Mouse (Mus musculus) erythroblast, adult 5-6 weeks (primary cell): ENCODE measurements around the gene Mgat1. TPM values are rescaled to one million over a fixed set of nuclear protein-coding genes. Genes with fewer than 3 reads are reported as not detected.

Source experiments
- ATAC-seq: replicated peaks from 2 replicates; pipeline ENCODE4 v1.8.0; 2016; ENCODE audit warnings: moderate number of reproducible peaks, mild to moderate bottlenecking, moderate TSS enrichment, inconsistent platforms; ENCODE audit not compliant: poor library complexity, low FRiP score, severe bottlenecking
- total RNA-seq, 2 experiments: library from RNA; stranded (forward) in 1 of 2; stranded (reverse) in 1 of 2; fragments of 150-400 nt in 1 of 2; fragments of 200-764, 138-1000 nt in 1 of 2; gene quantifications; 2 replicates each; pipeline versions ENCODE4 v1.2.3 to v1.2.4; 2015 to 2017; ENCODE audit warnings: low replicate concordance in 2 of 2

Mgat1 gene
- total RNA-seq, 2 experiments from 2014 or later, result 10.2 to 11.4 TPM

- ATAC-seq, result no peak
Measured at GRCm38 (mm10) chr11:49240310-49240709, 3.7 kb upstream of the Mgat1 start.

- no peak for ATAC-seq
Measured at GRCm38 (mm10) chr11:49240874-49241273, 3.1 kb upstream of the Mgat1 start.

GRCm38 (mm10) chr11:49241471-49241870 lies 2.5 kb upstream of the Mgat1 start:
- no peak for ATAC-seq

DNA sequence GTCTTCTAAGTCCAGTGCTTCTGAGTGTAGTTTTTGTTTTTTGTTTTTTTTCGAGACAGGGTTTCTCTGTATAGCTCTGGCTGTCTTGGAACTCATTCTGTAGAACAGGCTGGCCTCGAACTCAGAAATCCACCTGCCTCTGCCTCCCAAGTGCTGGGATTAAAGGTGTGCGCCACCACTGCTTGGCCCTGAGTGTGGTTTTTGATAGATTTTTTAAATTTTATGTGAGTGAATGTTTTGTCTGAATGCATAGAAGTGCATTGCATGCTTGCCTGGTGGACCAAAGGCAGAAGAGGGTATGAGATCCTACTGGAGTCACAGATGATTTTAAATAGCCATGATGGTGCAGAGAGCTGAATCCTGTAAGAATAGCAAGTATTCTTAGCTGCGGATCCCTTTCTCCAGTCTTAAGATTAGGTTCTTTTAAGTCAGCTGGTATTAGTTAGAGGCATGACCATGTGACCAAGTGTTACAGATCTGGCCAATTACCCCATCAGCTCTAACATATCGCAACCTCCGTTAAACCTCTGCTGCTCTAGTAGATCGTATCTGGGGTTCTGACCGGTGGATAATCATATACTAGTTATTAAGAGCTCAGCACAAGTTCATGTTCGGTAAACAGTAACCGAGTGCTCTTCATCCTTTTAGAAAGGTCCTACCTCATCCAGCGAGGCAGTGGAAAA lies 906 bp upstream of the Mgat1 start:
- ATAC-seq, result peak; percentile 14

- no peak for ATAC-seq
Measured at GRCm38 (mm10) chr11:49244595-49244930, 572 bp downstream of the Mgat1 start.

DNA sequence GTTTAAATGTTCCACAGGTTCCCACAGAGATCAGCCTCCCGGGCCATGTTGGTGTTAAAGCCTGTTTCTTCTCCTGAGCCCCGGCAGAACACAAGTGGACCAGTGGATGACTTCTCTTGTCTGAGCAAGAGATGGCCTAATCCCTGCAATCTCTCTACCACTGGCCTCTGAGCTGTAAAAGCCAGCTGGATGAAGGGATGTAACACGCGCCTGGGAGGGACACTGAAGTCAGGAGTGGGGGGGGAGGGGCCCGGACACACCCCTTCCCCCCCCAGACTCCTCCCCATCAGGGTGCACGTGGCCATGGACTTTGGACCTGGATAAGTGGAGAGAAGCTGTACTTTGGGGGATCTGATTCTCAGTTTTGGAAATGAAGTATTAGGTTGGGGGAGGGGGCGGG lies 1.2 kb downstream of the Mgat1 start:
- ATAC-seq, result no peak

DNA sequence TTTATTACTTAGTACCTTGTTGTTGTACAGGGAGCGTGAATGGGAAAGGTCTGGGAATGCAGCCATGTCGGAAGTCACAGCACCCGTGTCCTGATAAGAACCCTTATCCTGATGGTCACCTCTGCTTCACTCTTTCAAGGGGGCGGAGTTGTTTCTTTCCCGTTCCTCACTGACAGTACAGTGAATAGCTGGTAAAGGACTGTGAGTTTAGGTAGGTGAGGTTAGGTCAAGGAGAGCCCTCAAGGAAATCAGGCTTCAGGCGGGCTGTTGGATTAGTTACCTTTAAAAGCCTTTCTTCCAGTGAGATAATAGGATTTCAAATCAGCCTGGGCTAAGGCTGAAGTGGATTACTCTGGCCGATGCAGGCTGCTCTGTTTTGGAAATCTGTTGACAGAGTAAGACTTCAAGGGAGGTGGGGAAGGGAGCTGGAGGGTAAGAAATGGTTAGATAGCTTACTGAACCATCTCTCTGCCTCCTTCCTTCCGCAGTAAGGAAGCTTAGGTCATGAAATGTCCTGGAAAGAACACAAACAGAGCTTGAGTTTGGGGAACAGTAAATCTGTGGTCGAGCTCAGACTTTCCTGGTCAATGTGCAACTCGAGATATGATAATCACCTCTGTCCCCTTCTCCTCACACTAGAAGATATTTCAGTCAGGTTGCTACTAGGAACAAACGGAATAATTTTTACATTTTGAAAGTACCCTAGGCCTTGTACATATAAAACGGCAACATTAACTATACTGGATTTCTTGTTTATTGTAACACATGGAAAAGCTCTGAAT lies 1.8 kb downstream of the Mgat1 start:
- no peak for ATAC-seq

- no peak for ATAC-seq
Measured at GRCm38 (mm10) chr11:49246523-49246922, 2.5 kb downstream of the Mgat1 start.

DNA sequence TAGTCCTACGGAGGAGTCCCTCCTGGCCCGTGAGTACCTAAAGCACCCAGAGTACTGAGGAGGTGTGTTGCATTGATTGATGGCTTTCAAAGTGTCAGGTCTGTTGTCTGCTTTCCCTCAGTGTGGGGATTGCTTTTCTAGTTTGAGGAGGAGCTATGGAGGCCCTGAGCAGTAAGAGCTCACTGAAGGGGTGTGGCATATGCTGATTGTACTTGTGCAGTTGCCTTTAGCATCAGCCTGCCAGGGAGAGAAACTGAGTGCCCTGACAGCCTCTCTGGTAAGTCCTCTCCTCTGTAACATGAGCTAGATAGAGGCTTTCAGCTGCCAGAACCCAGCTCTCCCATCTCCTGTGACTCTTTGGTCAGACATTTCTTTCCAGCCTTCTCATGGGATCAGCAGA lies 3.3 kb downstream of the Mgat1 start:
- ATAC-seq, result no peak

- no peak for ATAC-seq
Measured at GRCm38 (mm10) chr11:49248226-49248973, 4.4 kb downstream of the Mgat1 start.

- ATAC-seq, result no peak
Measured at GRCm38 (mm10) chr11:49248974-49249700, 5.1 kb downstream of the Mgat1 start.

- peak; percentile 16 for ATAC-seq
Measured at GRCm38 (mm10) chr11:49249811-49250421, 5.9 kb downstream of the Mgat1 start.

GRCm38 (mm10) chr11:49250422-49251379 lies 6.7 kb downstream of the Mgat1 start:
- peak; percentile 83 for ATAC-seq

- ATAC-seq, result 0 out of 2 replicates have a peak, but pooled peaks have one; percentile 1
Measured at GRCm38 (mm10) chr11:49251380-49251761, 7.4 kb downstream of the Mgat1 start.

GRCm38 (mm10) chr11:49252048-49252447 lies 8.1 kb downstream of the Mgat1 start:
- ATAC-seq, result peak; percentile 41

DNA sequence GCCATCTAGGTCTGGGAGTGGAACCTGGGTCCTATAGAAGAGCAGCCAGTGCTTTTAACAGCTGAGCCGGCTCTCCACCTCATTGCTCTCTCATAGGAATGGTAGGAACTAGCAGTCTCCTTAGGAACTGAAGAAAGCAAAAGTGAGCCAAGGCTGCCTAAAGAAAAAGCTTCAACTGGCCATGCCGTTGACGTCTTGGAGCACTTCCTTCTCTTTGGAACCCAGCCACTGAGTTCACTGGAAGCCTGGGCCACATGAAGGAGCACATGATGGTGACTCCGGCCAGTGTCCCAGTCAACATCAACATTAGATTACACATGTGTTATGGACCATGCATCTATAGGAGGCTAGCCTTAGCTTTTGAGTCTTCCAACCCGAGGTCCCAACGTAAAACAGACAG lies 9.0 kb downstream of the Mgat1 start:
- ATAC-seq, result no peak

DNA sequence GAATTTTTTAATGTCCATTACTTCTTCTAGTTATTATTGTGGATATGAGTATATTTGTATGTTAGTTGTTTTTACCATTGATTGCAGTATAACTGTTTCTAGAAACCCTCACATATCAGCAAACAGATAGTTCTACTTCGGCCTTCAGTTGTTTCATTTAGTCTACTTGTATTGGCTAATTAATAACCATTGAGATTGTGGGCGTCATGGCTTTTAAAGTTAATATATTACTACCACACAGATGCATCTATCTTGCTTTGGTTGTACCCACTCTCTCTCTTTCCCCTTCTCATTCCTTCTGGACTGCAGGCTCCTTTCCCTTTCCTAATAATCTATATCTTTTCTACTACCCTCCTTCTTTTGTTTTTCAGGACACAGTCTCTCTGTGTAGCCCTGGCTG lies 15.3 kb downstream of the Mgat1 start:
- no peak for ATAC-seq

GRCm38 (mm10) chr11:49259829-49260228 lies 15.8 kb downstream of the Mgat1 start:
- no peak for ATAC-seq
